Mouse (Mus musculus) myocyte (in vitro differentiated cells): ENCODE results near the gene Kbtbd12.

Experiments
- MAX ChIP-seq: IDR thresholded peaks from one replicate; pipeline ENCODE4 v1.6.1; 2011; ENCODE audit warnings: low read depth, mild to moderate bottlenecking, control low read depth
- MYOG ChIP-seq, 3 experiments: IDR thresholded peaks; one replicate each; pipeline ENCODE4 v1.6.1; 2011; ENCODE audit warnings: control low read depth in 2 of 3, low read depth in 2 of 3, mild to moderate bottlenecking in 2 of 3; ENCODE audit not compliant: insufficient read length in 2 of 3, control insufficient read depth in 1 of 3, insufficient read depth in 1 of 3
- POLR2A ChIP-seq: IDR thresholded peaks from one replicate; pipeline ENCODE4 v1.6.1; 2011; ENCODE audit warnings: low read depth, mild to moderate bottlenecking, control low read depth, moderate library complexity; ENCODE audit not compliant: insufficient read length
- POLR2AphosphoS2 ChIP-seq: IDR thresholded peaks from one replicate; pipeline ENCODE4 v1.6.1; 2011; ENCODE audit warnings: low read depth, control low read depth; ENCODE audit not compliant: insufficient read length
- USF1 ChIP-seq: IDR thresholded peaks from one replicate; pipeline ENCODE4 v1.6.1; 2011; ENCODE audit warnings: low read depth, mild to moderate bottlenecking, control low read depth, moderate library complexity

GRCm38 (mm10) chr6:88644786-88645185 lies 7.0 kb upstream of the Kbtbd12 start:
- TF ChIP-seq MYOG (IDR thresholded peaks at IDR 0.05; ENCODE audit: control insufficient read depth in 1 of 3, insufficient read depth in 1 of 3, insufficient read length in 2 of 3, low read depth in 2 of 3) (no peak), MAX (no peak), POLR2AphosphoS2 (no peak), POLR2A (no peak), USF1 (no peak)
